Mouse (Mus musculus) heart, embryonic 11.5 days (tissue): Measurements from ENCODE around the gene Cept1. TPM values are rescaled to one million over a fixed set of nuclear protein-coding genes. Genes with fewer than 3 reads are reported as not detected.

Experiments
- ATAC-seq: fragments of 200-750 bp; cut with Nextera tagmentation; replicated peaks from 2 replicates; pipeline ENCODE4 v1.8.0; 2017; ENCODE audit warnings: moderate library complexity; ENCODE audit not compliant: insufficient number of reproducible peaks, low FRiP score, low TSS enrichment
- H3K27ac ChIP-seq: fragments of 300-500 bp; sonication (generic); 2 replicates; pipeline ENCODE4 v1.5.1; 2014; ENCODE audit warnings: mild to moderate bottlenecking, low read depth, low read length
- H3K27me3 ChIP-seq: fragments of 300-500 bp; sonication (generic); 2 replicates; pipeline ENCODE4 v1.6.1; 2014; ENCODE audit warnings: mild to moderate bottlenecking, low read length, mixed read lengths; ENCODE audit not compliant: control insufficient read depth, insufficient read depth
- H3K36me3 ChIP-seq: fragments of 300-500 bp; sonication (generic); 2 replicates; pipeline ENCODE4 v1.6.1; 2014; ENCODE audit warnings: mild to moderate bottlenecking, low read length, moderate library complexity, mixed read lengths; ENCODE audit not compliant: control insufficient read depth, insufficient read depth
- H3K4me1 ChIP-seq: fragments of 300-500 bp; sonication (generic); 2 replicates; pipeline ENCODE4 v1.6.1; 2014; ENCODE audit warnings: low read length; ENCODE audit not compliant: control insufficient read depth, insufficient read depth
- H3K4me2 ChIP-seq: fragments of 300-500 bp; sonication (generic); 2 replicates; pipeline ENCODE4 v1.6.1; 2014; ENCODE audit warnings: mild to moderate bottlenecking, moderate library complexity
- H3K4me3 ChIP-seq: fragments of 300-500 bp; sonication (generic); 2 replicates; pipeline ENCODE4 v1.5.1; 2014; ENCODE audit warnings: low read depth, low read length
- H3K9ac ChIP-seq: fragments of 300-500 bp; sonication (generic); 2 replicates; pipeline ENCODE4 v1.6.1; 2014; ENCODE audit warnings: mild to moderate bottlenecking, low read depth, low read length, moderate library complexity
- H3K9me3 ChIP-seq: fragments of 300-500 bp; sonication (generic); replicated peaks from 2 replicates; pipeline ENCODE4 v1.6.1; 2016; ENCODE audit warnings: low read length; ENCODE audit not compliant: control insufficient read depth
- WGBS: fragments of 180-500 bp; shearing (Covaris S2); extraction: QIAGEN DNeasy Blood & Tissue Kit; methylation state at CpG from one replicate; pipeline ENCODE4 v1.1.7; 2014; ENCODE audit not compliant: insufficient replicate concordance; 5-methylcytosine and 5-hydroxymethylcytosine counted together
- polyA plus RNA-seq: library from polyadenylated mRNA; unstranded; fragments of >200 nt; fragmentation: Nextera tagmentation; extraction: Ambion mirVana; gene quantifications from 2 replicates; pipeline ENCODE4 v1.2.1, GENCODE M21; 2014

The Cept1 gene
- polyA plus RNA-seq, 1 experiment from 2014 or later: 34.8 TPM

- H3K4me2 ChIP-seq: peak overlapping the region; percentile 60
- H3K4me3 ChIP-seq: no peak overlapping the region
- WGBS: 45% methylated on average over 3 of the region's 3 CpGs
- no peak overlapping the region for H3K9ac ChIP-seq
- no peak overlapping the region for H3K27ac ChIP-seq
- peaks cover 9% of the 10 kb centered on the region; the same call in 1 of the 2 replicates for H3K4me1 ChIP-seq
- H3K36me3 ChIP-seq: no peaks in the 10 kb centered on the region; the same call in 1 of the 2 replicates
- no peaks in the 10 kb centered on the region for H3K27me3 ChIP-seq
- H3K9me3 ChIP-seq: no peaks in the 10 kb centered on the region
- ATAC-seq: no peak
These were observed 1.4 kb upstream of the Cept1 start for GRCm38 (mm10) chr3:106548971-106549370.

- no peaks in the 10 kb centered on the region; the same call in 1 of the 2 replicates for H3K36me3 ChIP-seq
- ATAC-seq: peak; percentile 35
- no peaks in the 10 kb centered on the region for H3K27me3 ChIP-seq
- H3K9me3 ChIP-seq: no peaks in the 10 kb centered on the region
- H3K4me2 ChIP-seq: peak overlapping the region; percentile 60
- peak overlapping the region; percentile 94 for H3K9ac ChIP-seq
- peak overlapping the region; percentile 98 for H3K27ac ChIP-seq
- peaks cover 9% of the 10 kb centered on the region; the same call in 1 of the 2 replicates for H3K4me1 ChIP-seq
- H3K4me3 ChIP-seq: peak overlapping the region; percentile 77
- WGBS: under 1% methylated on average over 27 of the region's 27 CpGs
These were observed 430 bp upstream of the Cept1 start for GRCm38 (mm10) chr3:106547924-106548539.

GRCm38 (mm10) chr3:106544721-106545316 is 2.8 kb downstream of the Cept1 start:
- peaks cover 9% of the 10 kb centered on the region; the same call in 1 of the 2 replicates for H3K4me1 ChIP-seq
- ATAC-seq: no peak
- H3K27ac ChIP-seq: no peak overlapping the region
- 78% methylated on average over 8 of the region's 8 CpGs for WGBS
- H3K9me3 ChIP-seq: no peaks in the 10 kb centered on the region
- H3K4me3 ChIP-seq: no peak overlapping the region
- no peak overlapping the region; the same call in 1 of the 2 replicates for H3K4me2 ChIP-seq
- no peak overlapping the region for H3K9ac ChIP-seq
- H3K36me3 ChIP-seq: no peaks in the 10 kb centered on the region
- no peaks in the 10 kb centered on the region for H3K27me3 ChIP-seq

GRCm38 (mm10) chr3:106533277-106533676 is 14.3 kb downstream of the Cept1 start:
- Histone ChIP-seq H3K9me3 (no peaks in the 10 kb centered on the region), H3K27ac (no peak overlapping the region), H3K27me3 (no peaks in the 10 kb centered on the region), H3K4me1 (no peaks in the 10 kb centered on the region), H3K36me3 (peaks cover 3% of the 10 kb centered on the region; the same call in 1 of the 2 replicates), H3K4me2 (no peak overlapping the region), H3K4me3 (no peak overlapping the region), H3K9ac (no peak overlapping the region)
- 89% methylated on average over 2 of the region's 2 CpGs for WGBS
- ATAC-seq: no peak

- Histone ChIP-seq H3K4me3 (no peak overlapping the region), H3K4me2 (no peak overlapping the region), H3K9ac (no peak overlapping the region), H3K27me3 (no peaks in the 10 kb centered on the region), H3K36me3 (no peaks in the 10 kb centered on the region), H3K4me1 (no peaks in the 10 kb centered on the region), H3K27ac (no peak overlapping the region), H3K9me3 (no peaks in the 10 kb centered on the region)
- 89% methylated on average over 2 of the region's 2 CpGs for WGBS
- no peak for ATAC-seq
These were observed 19.6 kb downstream of the Cept1 start for GRCm38 (mm10) chr3:106528032-106528431.

GRCm38 (mm10) chr3:106526411-106526810 is 21.2 kb downstream of the Cept1 start:
- Histone ChIP-seq H3K4me1 (no peaks in the 10 kb centered on the region), H3K27me3 (no peaks in the 10 kb centered on the region), H3K4me2 (no peak overlapping the region), H3K36me3 (no peaks in the 10 kb centered on the region), H3K9me3 (no peaks in the 10 kb centered on the region), H3K4me3 (no peak overlapping the region), H3K9ac (no peak overlapping the region), H3K27ac (no peak overlapping the region)
- no peak for ATAC-seq
- WGBS: 86% methylated on average over 2 of the region's 2 CpGs

- H3K9me3 ChIP-seq: no peaks in the 10 kb centered on the region
- H3K4me3 ChIP-seq: no peak overlapping the region
- 94% methylated on average over 1 of the region's 1 CpGs for WGBS
- H3K27me3 ChIP-seq: no peaks in the 10 kb centered on the region
- no peak overlapping the region for H3K4me2 ChIP-seq
- ATAC-seq: no peak
- H3K36me3 ChIP-seq: no peaks in the 10 kb centered on the region
- H3K4me1 ChIP-seq: no peaks in the 10 kb centered on the region
- no peak overlapping the region for H3K27ac ChIP-seq
- H3K9ac ChIP-seq: no peak overlapping the region
These were observed 24.9 kb downstream of the Cept1 start for GRCm38 (mm10) chr3:106522730-106523129.

GRCm38 (mm10) chr3:106515016-106515415 is 32.6 kb downstream of the Cept1 start:
- H3K27ac ChIP-seq: no peak overlapping the region
- H3K4me1 ChIP-seq: no peaks in the 10 kb centered on the region
- no peaks in the 10 kb centered on the region for H3K27me3 ChIP-seq
- H3K4me3 ChIP-seq: no peak overlapping the region
- no peak for ATAC-seq
- no peaks in the 10 kb centered on the region for H3K9me3 ChIP-seq
- no peaks in the 10 kb centered on the region for H3K36me3 ChIP-seq
- no peak overlapping the region for H3K4me2 ChIP-seq
- no peak overlapping the region for H3K9ac ChIP-seq
- 81% methylated on average over 6 of the region's 6 CpGs for WGBS

- WGBS: 73% methylated on average over 1 of the region's 1 CpGs
These were observed 36.9 kb downstream of the Cept1 start for GRCm38 (mm10) chr3:106510669-106511068.

More at GRCm38 (mm10) chr3:106510669-106511068, 36.9 kb downstream of the Cept1 start:
- Histone ChIP-seq H3K4me3 (no peak overlapping the region), H3K27me3 (no peaks in the 10 kb centered on the region), H3K27ac (no peak overlapping the region), H3K9ac (no peak overlapping the region), H3K4me1 (no peaks in the 10 kb centered on the region), H3K9me3 (no peaks in the 10 kb centered on the region), H3K4me2 (no peak overlapping the region), H3K36me3 (no peaks in the 10 kb centered on the region)
- ATAC-seq: no peak
